Mouse (Mus musculus) limb, embryonic 14.5 days (tissue): Measurements from ENCODE around the gene Acp1. TPM values are rescaled to one million over a fixed set of nuclear protein-coding genes. Genes with fewer than 3 reads are reported as not detected.
A peak's percentile ranks its signal among the peaks of the same experiment; 100 is the strongest.

Experiments
- ATAC-seq: fragments of 200-750 bp; cut with Nextera tagmentation; 2 replicates; pipeline ENCODE4 v1.8.0; 2017; ENCODE audit warnings: low read depth, moderate number of reproducible peaks, moderate TSS enrichment; ENCODE audit not compliant: low FRiP score
- DNase-seq: peaks from one replicate; pipeline ENCODE4 v3.0.0-alpha.2; 2015; ENCODE audit warnings: low spot score
- H3K27ac ChIP-seq: fragments of 300-500 bp; sonication (generic); replicated peaks from 2 replicates; pipeline ENCODE4 v1.5.1; 2014; ENCODE audit warnings: low read depth, mild to moderate bottlenecking, low read length, moderate library complexity, mixed read lengths
- H3K27me3 ChIP-seq: fragments of 300-500 bp; sonication (generic); 2 replicates; pipeline ENCODE4 v1.6.1; 2014; ENCODE audit warnings: low read length, mixed read lengths; ENCODE audit not compliant: control insufficient read depth, insufficient read depth
- H3K36me3 ChIP-seq: fragments of 300-500 bp; sonication (generic); 2 replicates; pipeline ENCODE4 v1.6.1; 2014; ENCODE audit warnings: mild to moderate bottlenecking, low read length, moderate library complexity, mixed read lengths; ENCODE audit not compliant: control insufficient read depth, insufficient read depth
- H3K4me1 ChIP-seq: fragments of 300-500 bp; sonication (generic); 2 replicates; pipeline ENCODE4 v1.6.1; 2014; ENCODE audit warnings: antibody characterized with exemption, low read length, mixed read lengths; ENCODE audit not compliant: control insufficient read depth, insufficient read depth
- H3K4me2 ChIP-seq: fragments of 300-500 bp; sonication (generic); replicated peaks from 2 replicates; pipeline ENCODE4 v1.6.1; 2014; ENCODE audit warnings: low read depth, mild to moderate bottlenecking, low read length, moderate library complexity; ENCODE audit not compliant: severe bottlenecking
- H3K4me3 ChIP-seq: fragments of 300-500 bp; sonication (generic); replicated peaks from 2 replicates; pipeline ENCODE4 v1.5.1; 2014; ENCODE audit warnings: low read length
- H3K9ac ChIP-seq: fragments of 300-500 bp; sonication (generic); 2 replicates; pipeline ENCODE4 v1.6.1; 2014; ENCODE audit warnings: mild to moderate bottlenecking, low read depth, low read length, moderate library complexity; ENCODE audit not compliant: severe bottlenecking
- H3K9me3 ChIP-seq: fragments of 300-500 bp; sonication (generic); 2 replicates; pipeline ENCODE4 v1.6.1; 2016; ENCODE audit warnings: low read length; ENCODE audit not compliant: control insufficient read depth
- POLR2A ChIP-seq: fragments of 200-500 bp; IDR thresholded peaks from 2 replicates; pipeline ENCODE4 v1.8.0; 2012; ENCODE audit warnings: inconsistent platforms, mild to moderate bottlenecking, moderate library complexity, borderline replicate concordance; ENCODE audit not compliant: insufficient read depth, insufficient read length; ENCODE audit errors: extremely low read depth
- WGBS: fragments of 180-500 bp; shearing (Covaris S2); extraction: QIAGEN DNeasy Blood & Tissue Kit; methylation state at CpG from one replicate; pipeline ENCODE4 v1.1.7; 2014; 5-methylcytosine and 5-hydroxymethylcytosine counted together
- polyA plus RNA-seq, 2 experiments: library from polyadenylated mRNA; depleted of rRNA in 1 of 2; stranded (reverse) in 1 of 2; unstranded in 1 of 2; fragments of >200 nt; fragmentation: Nextera tagmentation in 1 of 2; extraction: Ambion mirVana in 1 of 2; gene quantifications; 2 replicates each; pipeline versions ENCODE4 v1.2.1 to v1.2.3; 2012 to 2014

Acp1 gene
- polyA plus RNA-seq, 2 experiments: 27.3 to 169 TPM

DNA sequence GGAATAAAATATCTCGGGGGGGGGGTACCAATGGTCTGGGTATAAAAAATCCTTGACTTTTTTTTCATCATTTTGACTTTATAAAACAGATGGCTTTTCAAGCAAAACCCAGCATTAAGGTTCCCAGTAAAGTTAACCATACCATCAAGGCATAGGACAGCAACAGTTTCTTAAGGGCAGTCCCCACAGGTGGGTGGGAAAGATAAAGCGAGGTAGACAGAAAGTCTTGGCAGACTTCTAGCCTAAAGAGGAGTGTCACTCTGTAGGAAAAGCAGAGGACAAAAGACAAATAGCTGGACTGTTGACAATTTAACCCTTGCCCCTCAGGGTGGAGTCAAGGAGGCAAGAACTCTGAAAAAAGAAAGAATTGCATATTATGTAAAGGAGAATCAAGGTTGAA lies 1.5 kb downstream of the Acp1 start:
- TF ChIP-seq POLR2A: no peak
- Histone ChIP-seq H3K36me3 (0 out of 2 replicates have a peak, but pooled peaks cover 6% of the 10 kb centered on the region), H3K4me3 (no peak overlapping the region), H3K4me1 (peaks cover 9% of the 10 kb centered on the region; the same call in 1 of the 2 replicates), H3K27me3 (no peaks in the 10 kb centered on the region), H3K9me3 (no peaks in the 10 kb centered on the region), H3K27ac (no peak overlapping the region), H3K9ac (no peak overlapping the region), H3K4me2 (no peak overlapping the region)
- ATAC-seq (no peak), DNase-seq (no peak)
- WGBS: 94% methylated on average over 2 of the region's 2 CpGs

DNA sequence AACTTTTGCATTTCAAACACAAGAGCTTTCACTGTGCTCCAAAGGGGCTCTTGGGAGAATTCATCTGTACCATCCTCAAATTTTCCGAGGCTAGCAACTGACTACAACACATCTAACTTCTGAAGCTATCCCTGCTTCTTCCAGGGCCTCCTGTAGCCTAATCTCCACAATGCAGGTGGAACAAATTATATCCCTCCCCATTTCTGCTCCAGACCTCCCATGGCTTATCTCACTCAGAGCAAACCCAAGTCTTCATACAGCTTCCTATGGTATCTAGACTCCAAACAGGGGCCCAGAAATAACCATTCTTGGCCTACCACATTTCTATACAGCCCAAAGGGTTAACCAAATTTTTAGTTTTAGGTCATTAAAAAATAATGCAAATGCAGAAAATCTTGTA lies 2.7 kb downstream of the Acp1 start:
- Histone ChIP-seq H3K27me3 (no peaks in the 10 kb centered on the region), H3K4me1 (peaks cover 9% of the 10 kb centered on the region; the same call in 1 of the 2 replicates), H3K36me3 (peaks cover 12% of the 10 kb centered on the region), H3K4me2 (no peak overlapping the region), H3K9ac (no peak overlapping the region), H3K9me3 (no peaks in the 10 kb centered on the region), H3K27ac (no peak overlapping the region), H3K4me3 (no peak overlapping the region)
- 87% methylated on average over 1 of the region's 1 CpGs for WGBS
- DNase-seq: no peak
- no peak for ATAC-seq
- TF ChIP-seq POLR2A: no peak

DNA sequence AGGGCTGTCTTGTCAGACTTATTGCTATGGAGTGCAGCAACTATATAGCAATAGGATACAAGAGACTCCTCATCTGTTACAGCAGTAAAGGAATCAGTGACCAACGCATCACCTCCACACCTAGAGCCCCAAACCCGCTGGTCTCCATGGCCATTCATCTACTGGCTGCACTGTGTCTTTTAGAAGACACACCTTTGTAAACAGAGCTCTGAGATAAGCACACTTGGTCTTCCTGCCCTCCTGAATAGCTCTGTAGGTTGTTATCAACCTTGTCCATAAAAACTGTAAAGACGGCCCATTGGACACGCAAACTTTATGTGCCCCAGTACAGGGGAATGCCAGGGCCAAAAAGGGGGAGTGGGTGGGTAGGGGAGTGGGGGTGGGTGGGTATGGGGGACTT lies 14.3 kb downstream of the Acp1 start:
- Histone ChIP-seq H3K4me2 (no peak overlapping the region), H3K36me3 (peaks cover 36% of the 10 kb centered on the region), H3K9me3 (no peaks in the 10 kb centered on the region), H3K27me3 (no peaks in the 10 kb centered on the region), H3K4me1 (no peaks in the 10 kb centered on the region), H3K4me3 (no peak overlapping the region), H3K27ac (no peak overlapping the region), H3K9ac (no peak overlapping the region)
- no peak for ATAC-seq
- WGBS: 93% methylated on average over 4 of the region's 4 CpGs
- no peak for TF ChIP-seq POLR2A
- no peak for DNase-seq

DNA sequence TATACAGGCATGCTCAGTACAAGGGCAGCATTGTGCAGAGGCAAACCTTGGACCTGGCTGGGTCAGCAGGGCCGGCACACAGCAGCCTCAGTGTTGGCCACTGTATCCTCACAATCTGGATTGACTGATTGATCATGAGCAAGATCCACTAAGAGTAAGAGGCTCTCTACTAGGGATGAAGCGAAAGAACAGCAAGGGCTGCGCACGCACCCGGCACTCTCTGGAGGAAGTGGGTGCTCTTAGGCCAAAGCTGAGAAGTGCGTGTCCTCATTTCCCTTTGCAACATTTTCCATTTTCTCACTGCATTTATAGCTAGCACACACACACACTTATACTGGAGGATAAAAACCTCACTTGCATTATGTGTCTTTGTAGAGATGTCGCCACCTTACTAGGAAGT lies 20.0 kb downstream of the Acp1 start:
- Histone ChIP-seq H3K9me3 (no peaks in the 10 kb centered on the region), H3K27me3 (no peaks in the 10 kb centered on the region), H3K36me3 (peaks cover 14% of the 10 kb centered on the region), H3K4me1 (no peaks in the 10 kb centered on the region), H3K4me2 (no peak overlapping the region), H3K9ac (no peak overlapping the region), H3K4me3 (no peak overlapping the region), H3K27ac (no peak overlapping the region)
- TF ChIP-seq POLR2A: no peak
- no peak for DNase-seq
- no peak for ATAC-seq
- 81% methylated on average over 7 of the region's 7 CpGs for WGBS

DNA sequence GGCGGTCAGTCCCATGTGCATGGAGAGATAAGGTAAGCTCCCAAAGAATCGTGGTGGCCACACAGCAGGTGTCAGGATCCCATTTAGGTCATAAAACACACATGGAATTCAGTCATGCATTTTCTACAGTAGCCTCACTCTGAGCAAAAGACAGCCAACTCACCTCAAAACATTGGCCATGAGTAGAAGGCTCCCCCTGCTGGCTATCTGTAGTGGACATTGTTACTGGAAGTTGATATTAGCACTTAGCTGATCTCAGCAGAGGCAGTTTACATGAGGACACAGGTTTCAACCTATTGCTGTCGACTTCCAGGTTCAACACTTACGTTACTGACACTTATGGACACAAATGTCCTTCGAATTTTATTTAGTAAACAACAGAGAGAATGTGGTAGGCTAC lies 21.3 kb downstream of the Acp1 start:
- no peak overlapping the region for H3K27ac ChIP-seq
- DNase-seq (peak; percentile 86), ATAC-seq (no peak)
- H3K36me3 ChIP-seq: peaks cover 12% of the 10 kb centered on the region
- H3K4me2 ChIP-seq: no peak overlapping the region
- peaks cover 12% of the 10 kb centered on the region for H3K27me3 ChIP-seq
- 35% methylated on average over 5 of the region's 5 CpGs for WGBS
- no peaks in the 10 kb centered on the region for H3K4me1 ChIP-seq
- no peak for TF ChIP-seq POLR2A
- H3K9ac ChIP-seq: no peak overlapping the region
- H3K9me3 ChIP-seq: no peaks in the 10 kb centered on the region
- H3K4me3 ChIP-seq: no peak overlapping the region

DNA sequence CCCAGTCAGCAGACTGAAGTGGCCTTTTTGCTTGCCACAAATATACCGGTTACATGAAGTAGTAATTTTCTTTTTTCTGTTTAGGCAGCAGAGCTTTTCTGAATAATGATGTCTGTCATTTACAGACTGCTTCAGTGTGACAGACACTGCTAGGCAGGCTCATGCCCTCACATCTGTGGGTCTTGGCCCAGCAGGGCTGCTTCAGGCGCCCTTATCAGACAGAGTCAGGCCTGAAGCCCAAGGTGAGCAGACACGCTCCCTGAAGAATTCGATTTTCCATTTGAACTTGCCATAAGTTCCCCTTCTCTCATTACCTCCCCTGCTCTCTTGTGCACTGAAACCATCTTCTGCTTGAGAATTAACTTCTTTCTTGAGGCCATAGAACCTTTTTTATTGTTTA lies 23.4 kb downstream of the Acp1 start:
- 88% methylated on average over 4 of the region's 4 CpGs for WGBS
- Histone ChIP-seq H3K4me3 (no peak overlapping the region), H3K9ac (no peak overlapping the region), H3K9me3 (no peaks in the 10 kb centered on the region), H3K27ac (no peak overlapping the region), H3K36me3 (0 out of 2 replicates have a peak, but pooled peaks cover 3% of the 10 kb centered on the region), H3K27me3 (peaks cover 32% of the 10 kb centered on the region), H3K4me2 (no peak overlapping the region), H3K4me1 (no peaks in the 10 kb centered on the region)
- no peak for DNase-seq
- no peak for TF ChIP-seq POLR2A
- no peak for ATAC-seq
